Mouse (Mus musculus) cerebellum, postnatal 14 days (tissue): ENCODE data around the gene Plekhg6.

ENCODE experiments used
- DNase-seq, 2 experiments: peaks; one replicate each; pipeline ENCODE4 v3.0.0; 2021; ENCODE audit warnings: mixed read lengths in 2 of 2

Plekhg6 gene

GRCm38 (mm10) chr6:125380372-125381360 is at the start of gene Plekhg6:
Gene Plekhg6 (minus strand): TSS chr6:125380793.
- no peak for DNase-seq

DNA sequence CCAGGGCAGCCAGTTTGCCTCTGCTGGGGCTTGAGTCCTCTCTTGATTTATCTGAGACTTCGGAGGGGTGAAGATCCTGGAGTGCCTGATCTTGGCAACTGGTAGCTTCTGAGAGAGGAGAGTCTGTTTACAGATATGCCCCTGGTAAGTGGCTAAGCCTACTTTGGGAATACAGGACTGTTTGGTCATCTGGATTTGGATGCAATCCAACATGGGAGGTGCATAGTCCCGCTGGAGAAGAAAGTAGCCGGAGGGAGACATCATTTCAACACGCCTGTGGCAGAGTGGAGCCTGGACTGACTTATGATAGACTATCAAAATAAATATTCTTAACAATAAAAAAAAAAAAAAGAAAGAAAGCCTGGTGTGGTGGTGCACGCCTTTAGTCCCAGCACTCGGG is 49.1 kb upstream of the Plekhg6 start:
- DNase-seq = no peak

GRCm38 (mm10) chr6:125426383-125427360 is 46.1 kb upstream of the Plekhg6 start:
- DNase-seq = peak; percentile 85 to 89

GRCm38 (mm10) chr6:125425205-125426090 is 44.9 kb upstream of the Plekhg6 start:
- no peak for DNase-seq

GRCm38 (mm10) chr6:125424156-125424555 is 43.6 kb upstream of the Plekhg6 start:
- DNase-seq = no peak

- DNase-seq = no peak
Measured at GRCm38 (mm10) chr6:125423507-125423906, 42.9 kb upstream of the Plekhg6 start.

DNA sequence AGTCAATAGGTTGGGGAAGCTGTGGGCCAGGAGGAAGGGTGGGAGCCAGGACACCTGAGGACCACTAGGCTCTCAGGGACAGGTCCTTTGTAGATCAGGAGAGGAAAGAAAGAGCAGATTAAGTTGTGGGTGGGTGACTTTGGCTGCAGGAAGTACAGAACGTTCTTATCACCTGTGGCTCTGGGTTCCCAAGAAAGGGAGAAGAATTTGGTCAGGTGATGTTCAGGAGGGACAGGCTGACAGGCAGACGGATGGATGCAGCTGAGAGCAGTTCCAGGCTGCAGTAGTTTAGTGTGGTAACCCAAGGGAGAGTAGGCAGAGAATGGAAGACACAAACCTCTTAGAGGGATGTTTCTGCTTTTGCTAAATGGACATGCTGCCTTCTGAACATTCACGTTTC is 42.5 kb upstream of the Plekhg6 start:
- no peak for DNase-seq

DNA sequence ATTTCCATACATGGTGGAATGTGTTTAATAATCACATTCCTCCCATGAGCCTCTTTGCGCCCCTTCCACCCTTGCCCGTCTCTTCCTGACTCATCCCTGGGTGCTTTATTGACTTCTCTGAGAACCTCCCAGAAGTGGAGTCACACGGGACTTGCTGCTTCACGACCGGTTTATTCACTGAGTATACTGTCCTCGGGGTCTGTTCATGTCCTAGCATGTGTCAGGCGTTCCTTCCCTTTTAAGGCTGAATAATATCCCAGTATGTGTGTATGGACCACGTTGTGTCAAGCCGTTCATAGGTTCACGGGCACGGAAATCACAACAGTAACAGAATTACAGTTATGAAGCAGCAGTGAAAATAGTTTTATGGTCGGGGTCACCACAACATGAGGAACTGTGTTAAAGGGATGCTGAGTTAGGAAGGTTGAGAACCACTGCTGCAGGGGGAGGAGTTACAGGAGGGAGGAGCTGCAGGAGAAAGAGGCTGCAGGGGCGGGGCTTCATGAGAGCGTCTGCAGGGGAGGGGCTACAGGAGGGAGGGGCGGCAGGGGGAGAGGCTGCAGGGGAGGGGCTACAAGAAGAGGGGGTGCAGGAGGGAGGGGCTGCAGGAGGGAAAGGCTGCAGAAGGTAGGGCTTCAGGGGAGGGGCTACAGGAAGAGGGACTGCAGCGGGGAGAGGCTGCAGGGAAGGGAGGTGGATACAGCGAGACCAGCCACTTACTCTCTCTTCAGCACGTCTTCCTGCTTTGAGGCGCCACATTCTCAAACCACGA is 41.6 kb upstream of the Plekhg6 start:
- DNase-seq = peak; percentile 40 to 49

DNA sequence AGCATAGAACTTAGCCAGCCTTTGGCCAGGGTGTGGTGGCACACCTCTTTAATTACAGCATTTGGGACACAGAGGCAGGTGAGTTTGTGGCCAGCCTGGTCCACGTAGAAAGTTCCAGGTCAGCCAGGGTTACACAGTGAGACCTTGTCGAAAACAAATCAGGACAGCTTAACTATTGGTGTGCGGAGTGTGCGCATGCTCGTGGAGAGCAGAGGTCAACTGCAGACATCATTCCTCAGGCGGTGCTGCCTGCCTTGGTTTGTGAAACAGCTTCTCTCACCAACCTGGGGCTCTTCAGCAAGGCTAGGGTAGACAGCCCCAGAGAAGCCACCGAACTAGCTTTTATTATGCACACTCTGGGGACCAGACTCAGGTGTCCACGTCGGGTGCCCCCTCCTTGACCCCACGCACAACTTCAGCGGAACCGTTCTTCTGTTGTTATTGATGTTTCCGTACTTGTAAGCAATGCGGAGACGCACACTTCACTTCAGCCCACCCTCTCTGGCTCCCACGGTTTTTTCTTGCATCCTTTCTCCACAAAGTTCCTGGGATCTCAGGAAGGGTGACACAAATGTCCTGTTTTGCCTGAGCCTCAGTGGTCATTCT is 40.0 kb upstream of the Plekhg6 start:
- no peak for DNase-seq

GRCm38 (mm10) chr6:125418744-125419143 is 38.2 kb upstream of the Plekhg6 start:
- peak; percentile 89 to 90 for DNase-seq

GRCm38 (mm10) chr6:125413326-125413725 is 32.7 kb upstream of the Plekhg6 start:
- DNase-seq = no peak

DNA sequence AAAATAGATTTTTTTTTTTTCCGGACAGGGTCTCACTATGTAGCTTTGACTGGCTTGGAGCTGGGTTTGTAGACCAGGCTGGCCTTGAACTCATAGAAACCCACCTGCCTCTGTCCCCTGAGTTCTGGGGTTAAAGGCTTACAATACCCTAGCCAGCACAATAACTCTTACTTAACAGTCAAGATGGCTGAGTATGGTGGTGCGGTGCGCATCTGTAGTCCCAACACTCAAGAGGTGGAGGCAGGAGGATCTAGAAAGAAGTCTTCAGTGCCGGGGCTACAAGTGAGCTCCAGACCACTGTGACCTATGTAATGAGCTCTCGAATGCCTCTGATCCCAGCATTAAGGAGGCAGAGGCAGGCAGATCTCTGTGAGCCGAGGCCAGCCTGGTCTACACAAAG is 31.1 kb upstream of the Plekhg6 start:
- DNase-seq = no peak

DNA sequence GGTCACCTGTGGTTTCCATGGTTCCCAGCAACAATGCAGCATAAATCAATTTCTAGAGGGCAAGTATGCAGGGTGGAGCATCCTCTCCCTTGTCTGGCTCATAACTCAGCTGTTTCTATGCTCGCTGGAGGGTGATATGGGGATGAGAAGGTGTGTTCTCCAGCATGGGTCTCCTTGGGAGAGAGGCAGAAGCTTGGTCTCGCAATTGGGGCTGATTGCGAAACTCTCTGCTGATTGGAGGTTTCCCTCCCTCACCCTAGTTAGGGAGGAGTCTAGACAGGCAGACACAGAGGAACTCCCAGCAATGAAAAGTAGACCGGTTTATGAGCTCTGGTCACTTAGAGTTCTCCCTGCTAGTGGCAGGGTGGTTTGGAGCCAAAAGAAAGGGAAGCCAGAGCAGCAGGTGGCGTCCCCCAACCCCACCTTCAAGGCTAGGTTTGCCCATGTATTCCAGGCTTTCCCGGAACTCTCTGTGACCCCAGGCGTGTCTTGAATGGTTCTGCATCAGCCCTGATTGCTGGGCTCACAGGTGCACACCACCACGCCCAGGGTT is 30.5 kb upstream of the Plekhg6 start:
- no peak for DNase-seq

- DNase-seq = no peak
Measured at GRCm38 (mm10) chr6:125410551-125410950, 30.0 kb upstream of the Plekhg6 start.

- no peak for DNase-seq
Measured at GRCm38 (mm10) chr6:125407657-125408056, 27.1 kb upstream of the Plekhg6 start.

GRCm38 (mm10) chr6:125407224-125407623 is 26.6 kb upstream of the Plekhg6 start:
- no peak for DNase-seq

DNA sequence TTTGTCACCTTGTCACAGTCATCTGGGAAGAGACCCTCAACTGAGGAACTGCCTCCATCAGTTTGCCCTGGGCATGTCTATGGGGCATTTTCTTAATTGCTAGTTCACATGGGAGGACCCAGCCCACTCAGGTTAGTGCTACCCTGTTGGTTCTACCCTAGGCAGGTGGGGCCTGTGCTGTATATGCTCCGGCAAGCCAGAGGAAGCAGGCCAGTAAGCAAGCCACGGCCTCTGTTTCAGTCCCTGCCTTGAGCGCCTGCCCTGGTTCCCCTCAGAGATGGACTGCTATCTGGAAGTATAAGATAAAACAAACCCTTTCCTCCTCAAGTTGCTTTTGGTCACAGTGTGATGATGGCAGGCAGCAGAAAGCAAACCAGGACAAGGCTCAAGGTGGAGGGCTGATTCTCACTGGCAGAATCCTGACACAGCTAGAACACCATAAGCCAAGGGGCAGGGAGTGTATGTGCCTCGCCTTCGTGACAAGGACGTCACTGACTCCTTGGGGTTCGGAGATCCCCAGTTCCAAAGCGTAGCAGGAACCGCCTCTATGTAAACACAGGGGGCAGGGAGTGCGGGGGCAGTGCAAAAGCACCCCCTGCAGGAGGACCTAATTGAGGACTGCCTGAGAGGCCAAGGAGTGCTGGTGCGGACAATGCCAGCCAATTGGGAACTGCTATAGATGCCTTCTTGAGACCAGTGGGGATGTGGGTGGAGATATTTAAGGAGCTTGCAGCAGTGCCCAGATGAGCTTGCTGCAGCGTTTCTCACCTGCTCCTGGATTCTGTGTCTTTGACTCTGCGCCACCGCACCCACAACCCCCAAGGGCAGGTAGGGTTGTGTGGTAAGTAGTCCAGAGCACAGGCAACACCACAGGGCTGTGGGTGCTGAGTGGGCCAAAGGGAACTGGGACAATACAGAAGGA is 25.1 kb upstream of the Plekhg6 start:
- DNase-seq = no peak

- DNase-seq = no peak
Measured at GRCm38 (mm10) chr6:125389853-125390252, 9.3 kb upstream of the Plekhg6 start.

DNA sequence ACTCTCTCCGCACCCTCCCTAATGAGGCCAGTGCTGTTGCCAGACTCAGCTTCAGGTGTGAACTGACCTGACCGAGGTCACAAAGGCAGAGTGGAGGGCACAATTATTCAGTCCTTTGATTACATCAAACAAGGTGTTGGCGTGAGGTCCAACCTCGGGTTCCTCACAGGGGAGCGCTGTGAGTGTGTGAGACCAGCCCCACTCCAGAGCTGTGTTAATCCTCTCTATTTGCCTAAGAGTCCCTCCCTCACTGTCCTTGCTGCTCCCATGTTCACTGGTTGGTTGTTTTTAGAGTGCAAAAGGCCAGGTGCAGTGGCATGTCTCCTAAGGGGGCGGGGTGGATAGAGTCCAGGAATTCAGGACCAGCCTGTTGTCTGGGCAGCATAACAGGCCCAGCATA is 5.5 kb upstream of the Plekhg6 start:
- no peak for DNase-seq
